Mouse (Mus musculus) adrenal gland, adult 8-10 months (tissue): ENCODE measurements at regions not wholly inside any gene's neighbourhood (a gene's known extent, or its start where the extent isn't known, plus 50 kb on each side); places are given as distances from the start of the nearest gene placed in this dataset.
A peak's percentile ranks its signal among the peaks of the same experiment; 100 is the strongest.

Experiments
- DNase-seq: peaks from one replicate; pipeline ENCODE4 v3.0.0; 2022

- DNase-seq: no peak
These were observed 137.0 kb upstream of the Irs2 start for GRCm38 (mm10) chr8:11145251-11145650.

- no peak for DNase-seq
These were observed 132.3 kb upstream of the Irs2 start for GRCm38 (mm10) chr8:11140566-11140965.

GRCm38 (mm10) chr8:11139294-11139693 is 131.0 kb upstream of the Irs2 start:
- DNase-seq: no peak

- DNase-seq: no peak
These were observed 130.2 kb upstream of the Irs2 start for GRCm38 (mm10) chr8:11138302-11139020.

- DNase-seq: no peak
These were observed 128.3 kb upstream of the Irs2 start for GRCm38 (mm10) chr8:11136566-11136965.

- DNase-seq: no peak
These were observed 126.9 kb upstream of the Irs2 start for GRCm38 (mm10) chr8:11135135-11135534.

- DNase-seq: no peak
These were observed 126.3 kb upstream of the Irs2 start for GRCm38 (mm10) chr8:11134562-11134961.

- no peak for DNase-seq
These were observed 110.9 kb upstream of the Irs2 start for GRCm38 (mm10) chr8:11119030-11119634.

GRCm38 (mm10) chr8:11116534-11116933 is 108.3 kb upstream of the Irs2 start:
- no peak for DNase-seq

GRCm38 (mm10) chr8:11115210-11115609 is 107.0 kb upstream of the Irs2 start:
- DNase-seq: no peak

- no peak for DNase-seq
These were observed 106.3 kb upstream of the Irs2 start for GRCm38 (mm10) chr8:11114531-11114930.

- DNase-seq: no peak
These were observed 104.8 kb upstream of the Irs2 start for GRCm38 (mm10) chr8:11112908-11113532.

- no peak for DNase-seq
These were observed 103.7 kb upstream of the Irs2 start for GRCm38 (mm10) chr8:11111987-11112386.

GRCm38 (mm10) chr8:11107435-11107834 is 99.2 kb upstream of the Irs2 start:
- DNase-seq: no peak

- DNase-seq: no peak
These were observed 98.8 kb upstream of the Irs2 start for GRCm38 (mm10) chr8:11107021-11107420.

GRCm38 (mm10) chr8:11103745-11104607 is 95.7 kb upstream of the Irs2 start:
- DNase-seq: no peak

- DNase-seq: no peak
These were observed 92.1 kb upstream of the Irs2 start for GRCm38 (mm10) chr8:11100310-11100709.

- DNase-seq: no peak
These were observed 91.3 kb upstream of the Irs2 start for GRCm38 (mm10) chr8:11099591-11099855.

- no peak for DNase-seq
These were observed 90.7 kb upstream of the Irs2 start for GRCm38 (mm10) chr8:11098790-11099590.

GRCm38 (mm10) chr8:11098228-11098778 is 90.0 kb upstream of the Irs2 start:
- DNase-seq: peak; percentile 91

- no peak for DNase-seq
These were observed 89.6 kb upstream of the Irs2 start for GRCm38 (mm10) chr8:11097813-11098212.

GRCm38 (mm10) chr8:11094516-11094915 is 86.3 kb upstream of the Irs2 start:
- no peak for DNase-seq
